Mouse (Mus musculus) erythroblast, embryonic 14.5 days (primary cell): ENCODE measurements around the gene Aox1.

Experiments
- GATA1 ChIP-seq: IDR thresholded peaks from 2 replicates; pipeline ENCODE4 v1.6.1; 2012; ENCODE audit warnings: low read length, inconsistent platforms, mixed read lengths
- TAL1 ChIP-seq: IDR thresholded peaks from 3 replicates; pipeline ENCODE4 v1.6.1; 2012; ENCODE audit warnings: low read length, inconsistent platforms, mixed read lengths

DNA sequence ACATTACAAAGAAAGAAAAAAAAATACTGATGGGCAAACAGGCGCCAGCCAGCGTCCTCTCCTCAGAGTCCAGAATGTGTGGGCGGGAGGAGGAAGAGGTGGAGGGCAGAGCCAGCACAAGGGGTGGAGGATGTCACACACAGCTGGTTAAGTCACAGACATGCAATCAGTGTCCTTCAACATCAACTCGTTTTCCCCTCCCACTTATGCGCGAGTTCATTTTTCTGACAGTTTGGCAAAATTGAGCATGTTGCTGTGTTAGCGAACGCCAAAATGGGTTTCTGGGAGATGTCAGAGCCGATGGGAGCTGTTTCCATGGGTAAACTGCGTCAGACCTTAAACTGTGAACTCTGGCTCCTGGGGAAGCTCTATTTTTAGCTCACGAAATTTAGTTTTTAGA lies 27.2 kb downstream of the Aox1 start:
- TF ChIP-seq GATA1 (no peak), TAL1 (no peak)
